Mouse (Mus musculus) adipocyte (in vitro differentiated cells): ENCODE data around the gene Mpig6b.

Experiments
- DNase-seq: peaks from one replicate; pipeline ENCODE4 v3.0.0-alpha.2; 2016; ENCODE audit warnings: low spot score

Gene Mpig6b

DNA sequence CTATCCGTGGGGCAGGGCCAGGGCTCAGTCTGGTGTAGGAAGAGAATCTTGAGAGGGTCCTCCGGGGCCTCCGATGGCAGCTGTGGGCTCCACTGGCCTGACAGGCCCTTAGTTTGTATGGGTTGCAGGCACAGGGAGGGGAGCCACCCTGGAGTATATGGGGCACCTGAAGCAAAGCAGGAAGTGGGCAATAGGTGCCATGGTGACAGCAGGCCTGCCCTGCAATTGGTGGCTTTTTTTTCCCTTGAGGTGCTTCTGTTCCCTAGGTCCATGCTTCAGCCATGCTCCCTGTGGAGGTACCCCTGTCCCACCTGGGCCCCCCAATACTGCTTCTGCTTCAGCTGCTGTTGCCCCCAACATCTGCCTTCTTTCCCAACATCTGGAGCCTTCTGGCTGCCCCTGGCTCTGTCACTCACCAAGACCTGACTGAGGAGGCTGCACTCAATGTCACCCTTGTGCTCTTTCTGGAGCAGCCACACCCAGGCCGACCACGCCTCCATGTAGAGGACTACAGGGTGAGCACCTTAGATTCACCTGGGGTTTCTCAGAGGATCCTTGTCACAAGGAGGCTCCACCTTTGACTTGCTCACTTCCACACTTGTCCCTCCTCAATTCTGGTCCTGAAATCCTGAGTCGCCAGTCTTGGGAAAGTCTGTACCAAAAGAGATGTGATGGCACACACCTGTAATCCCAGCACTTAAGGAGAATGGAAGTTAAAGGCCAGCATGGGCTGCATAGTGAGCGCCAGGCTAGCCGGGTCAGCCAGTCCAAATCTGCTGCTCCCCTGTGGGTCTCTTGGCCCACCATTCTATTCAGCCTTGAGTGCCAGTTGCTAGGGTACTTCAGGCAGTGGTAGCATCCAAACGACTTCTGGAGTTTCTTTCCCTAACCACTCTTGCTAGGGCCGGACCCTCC is 48.9 kb downstream of the Mpig6b start:
- DNase-seq = no peak

GRCm38 (mm10) chr17:35016376-35016775 is 49.6 kb downstream of the Mpig6b start, which contains the start of gene Vwa7:
Vwa7 (plus strand) TSS chr17:35016579.
- no peak for DNase-seq

DNA sequence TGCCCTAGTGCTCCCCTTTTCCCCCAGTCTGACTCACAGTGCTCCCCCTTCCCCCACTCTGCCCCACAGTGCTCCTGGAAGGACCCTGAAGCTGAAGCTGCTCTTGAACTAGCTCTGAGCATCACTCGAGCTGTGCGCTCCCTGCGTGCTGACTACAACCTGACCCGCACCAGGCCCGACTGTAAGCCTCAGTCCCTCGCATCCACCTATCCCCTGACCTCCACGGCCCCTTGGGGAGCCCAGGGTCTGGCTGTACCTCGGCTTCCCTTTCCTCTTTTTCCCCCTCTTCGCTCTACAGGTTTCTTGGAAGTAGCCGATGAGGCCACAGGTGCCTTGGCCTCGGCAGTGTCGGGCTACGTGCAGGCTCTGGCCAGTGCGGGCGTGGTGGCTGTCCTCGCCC is 50.7 kb downstream of the Mpig6b start:
- DNase-seq = no peak

- DNase-seq = no peak
Measured at GRCm38 (mm10) chr17:35013221-35013620, 52.8 kb downstream of the Mpig6b start.
